Mouse (Mus musculus) layer of hippocampus, adult 2 months (tissue): ENCODE measurements around the gene Gm19668. TPM values are rescaled to one million over a fixed set of nuclear protein-coding genes. Genes with fewer than 3 reads are reported as not detected.
"Not testable (repeated sequence)": the region's sequence is repeated elsewhere in the genome, so short reads cannot be mapped to it uniquely, and the experiment has no call there.

Experiments
- DNase-seq, 2 experiments: peaks; one replicate each; pipeline ENCODE4 v3.0.0; 2022; ENCODE audit warnings: low spot score in 2 of 2
- H3K27ac ChIP-seq: fragments of 200-600 bp; 2 replicates; pipeline ENCODE4 v1.8.1; 2022
- H3K4me3 ChIP-seq: fragments of 200-600 bp; 2 replicates; pipeline ENCODE4 v1.8.1; 2022; ENCODE audit warnings: mild to moderate bottlenecking
- CTCF ChIP-seq: fragments of 200-600 bp; conservative IDR thresholded peaks from 2 replicates; pipeline ENCODE4 v1.8.1; 2022; ENCODE audit warnings: antibody characterized with exemption, mild to moderate bottlenecking, moderate library complexity
- long read RNA-seq, 2 experiments: library from polyadenylated mRNA; stranded (forward); transcript quantifications; one replicate each; pipeline ENCODE4 v2.0.0; 2021; ENCODE audit warnings: borderline mapping rate in 2 of 2
- total RNA-seq, 2 experiments: library from RNA; stranded (reverse); gene quantifications; 2 replicates each; pipeline ENCODE4 v1.2.3; 2021

Gm19668 gene
- total RNA-seq = not detected
- long read RNA-seq, experiment 1 = 0 reads
- long read RNA-seq, experiment 2 = 0 reads

DNA sequence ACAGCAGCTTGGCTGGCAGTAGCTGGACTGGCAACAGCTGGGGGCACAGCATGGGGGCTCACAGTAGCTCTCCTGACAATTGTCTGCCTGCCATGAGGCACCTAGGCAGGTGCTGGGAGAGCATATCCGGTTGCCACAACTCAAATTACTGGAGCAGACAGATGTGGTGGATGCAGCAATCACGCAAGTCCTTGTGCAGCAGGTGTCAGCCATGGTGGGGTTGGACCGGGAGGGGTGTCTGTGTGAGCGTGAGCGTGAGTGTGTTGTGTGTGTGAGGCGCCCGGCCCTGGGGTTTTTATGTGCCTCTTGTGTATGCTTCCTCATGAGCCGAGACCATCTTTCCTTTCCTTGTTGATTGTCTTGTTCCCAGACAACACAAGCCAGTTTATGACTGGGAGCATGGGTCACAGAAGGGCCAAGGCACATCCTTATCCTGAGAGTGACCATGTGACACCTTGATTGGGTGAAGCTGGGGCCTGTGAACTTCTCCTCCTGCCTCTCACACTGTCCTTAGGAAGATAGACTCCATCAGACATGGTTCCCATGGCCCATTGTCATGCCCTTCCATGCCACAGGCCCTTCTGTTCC is at the start of gene Gm19668:
Gene Gm19668, minus strand, starts transcription at position 213 of the 588 bp plus-strand sequence.
- Histone ChIP-seq H3K4me3 (no peak within 1 kb of the TSS), H3K27ac (no peak within 1 kb of the TSS)
- no peak for TF ChIP-seq CTCF
- no peak for DNase-seq

- no peak for TF ChIP-seq CTCF
- no peak overlapping the region for H3K4me3 ChIP-seq
- DNase-seq = no peak
- H3K27ac ChIP-seq = no peak overlapping the region
Measured at GRCm38 (mm10) chr10:77847538-77847937, 48.6 kb upstream of the Gm19668 start.

- no peak overlapping the region for H3K27ac ChIP-seq
- no peak overlapping the region for H3K4me3 ChIP-seq
- TF ChIP-seq CTCF = no peak
- DNase-seq = no peak
Measured at GRCm38 (mm10) chr10:77846961-77847360, 48.0 kb upstream of the Gm19668 start.

DNA sequence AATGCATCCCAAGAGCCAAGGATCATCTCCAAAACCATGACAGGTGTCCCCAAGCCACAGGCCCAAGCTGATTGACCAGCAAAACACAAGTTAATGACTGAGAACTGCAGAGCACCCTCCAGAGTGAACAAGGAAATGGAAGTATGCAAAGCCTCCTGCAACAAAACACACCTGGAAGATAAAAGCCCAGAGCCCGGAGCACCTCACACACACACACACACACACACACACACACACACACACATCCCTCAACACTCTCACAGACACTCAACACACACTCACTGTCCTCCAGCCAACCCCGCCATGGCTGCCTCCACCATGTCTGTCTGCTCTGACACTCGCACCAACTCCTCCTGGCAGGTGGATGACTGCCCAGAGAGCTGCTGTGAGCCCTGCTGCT is 47.6 kb upstream of the Gm19668 start, which contains the start of gene Gm36176:
Gene Gm36176, plus strand, starts transcription at position 301 of the 400 bp plus-strand sequence.
- Histone ChIP-seq H3K4me3 (no peak within 1 kb of the TSS), H3K27ac (no peak within 1 kb of the TSS)
- no peak for TF ChIP-seq CTCF
- DNase-seq = no peak

GRCm38 (mm10) chr10:77839006-77839405 is 40.1 kb upstream of the Gm19668 start:
- no peak for DNase-seq
- H3K27ac ChIP-seq = no peak overlapping the region
- H3K4me3 ChIP-seq = no peak overlapping the region
- TF ChIP-seq CTCF = no peak

DNA sequence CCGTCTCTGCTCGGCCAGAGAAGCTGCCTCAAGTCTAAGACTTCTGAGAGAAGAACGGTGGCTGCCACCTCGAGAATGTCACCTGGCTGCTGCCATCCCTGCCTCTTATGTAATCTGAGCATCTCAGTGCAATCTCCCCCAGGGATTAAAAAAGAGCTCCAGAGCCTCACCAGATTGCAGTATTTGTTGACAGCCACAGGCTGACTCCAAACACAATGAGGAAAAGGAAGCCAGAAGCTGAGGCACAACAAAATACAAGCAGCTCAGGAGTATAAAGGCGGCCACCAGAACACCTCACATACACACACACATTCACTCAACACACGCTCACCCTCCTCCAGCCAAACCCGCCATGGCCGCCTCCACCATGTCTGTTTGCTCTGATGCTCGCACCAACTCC is 36.7 kb upstream of the Gm19668 start, which contains the start of gene Krtap10-10:
Gene Krtap10-10, plus strand, starts transcription at position 301 of the 400 bp plus-strand sequence.
- no peak for TF ChIP-seq CTCF
- Histone ChIP-seq H3K4me3 (no peak within 1 kb of the TSS), H3K27ac (no peak within 1 kb of the TSS)
- DNase-seq = no peak

GRCm38 (mm10) chr10:77826951-77827350 is 28.0 kb upstream of the Gm19668 start, which contains the start of gene Krtap10-4:
Gene Krtap10-4 (minus strand): TSS chr10:77827095.
- no peak within 1 kb of the TSS for H3K4me3 ChIP-seq
- no peak within 1 kb of the TSS for H3K27ac ChIP-seq
- no peak for DNase-seq
- no peak for TF ChIP-seq CTCF

- TF ChIP-seq CTCF = no peak
- H3K4me3 ChIP-seq = no peak overlapping the region
- DNase-seq = no peak
- H3K27ac ChIP-seq = no peak overlapping the region
Measured at GRCm38 (mm10) chr10:77819203-77819602, 20.3 kb upstream of the Gm19668 start.

DNA sequence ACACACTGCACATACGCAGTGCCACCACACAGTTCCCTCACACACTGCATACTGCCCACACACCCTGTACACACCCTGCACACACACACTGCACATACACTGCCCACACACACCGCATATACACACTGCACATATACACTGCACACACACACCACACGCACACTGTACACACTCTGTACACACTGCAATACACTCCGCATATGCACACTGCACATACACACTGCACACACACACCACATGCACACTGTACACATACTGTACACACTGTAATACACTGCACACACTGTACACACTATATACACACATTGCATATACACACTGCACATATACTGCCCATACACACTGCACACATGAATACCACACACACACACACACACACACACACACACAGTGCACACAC is 19.6 kb upstream of the Gm19668 start:
- no peak for TF ChIP-seq CTCF
- DNase-seq = no peak
- Histone ChIP-seq H3K4me3 (no peak overlapping the region), H3K27ac (no peak overlapping the region)

- no peak overlapping the region for H3K27ac ChIP-seq
- peak; percentile 72 for TF ChIP-seq CTCF
- DNase-seq = no peak
- H3K4me3 ChIP-seq = no peak overlapping the region
Measured at GRCm38 (mm10) chr10:77815514-77815913, 16.6 kb upstream of the Gm19668 start.

DNA sequence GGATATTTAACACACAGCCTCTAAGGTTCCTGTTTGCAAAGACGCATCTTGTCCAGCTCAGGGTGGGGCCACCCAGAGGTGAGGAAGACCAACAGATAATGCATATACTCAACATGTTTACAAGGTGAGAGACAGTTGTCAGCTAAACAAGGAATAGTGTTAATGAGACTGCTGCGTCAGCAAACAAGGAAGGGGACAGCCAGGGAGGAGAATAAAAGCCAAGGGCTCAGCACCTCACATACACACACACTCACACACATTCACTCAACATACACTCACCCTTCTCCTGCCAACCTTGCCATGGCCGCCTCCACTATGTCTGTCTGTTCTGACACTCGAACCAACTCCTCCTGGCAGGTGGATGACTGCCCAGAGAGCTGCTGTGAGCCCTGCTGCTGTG is 15.4 kb upstream of the Gm19668 start, which contains the start of gene Gm2696:
Gene Gm2696, plus strand, starts transcription at position 301 of the 400 bp plus-strand sequence.
- Histone ChIP-seq H3K27ac (no peak within 1 kb of the TSS), H3K4me3 (no peak within 1 kb of the TSS)
- DNase-seq = no peak
- TF ChIP-seq CTCF = no peak

DNA sequence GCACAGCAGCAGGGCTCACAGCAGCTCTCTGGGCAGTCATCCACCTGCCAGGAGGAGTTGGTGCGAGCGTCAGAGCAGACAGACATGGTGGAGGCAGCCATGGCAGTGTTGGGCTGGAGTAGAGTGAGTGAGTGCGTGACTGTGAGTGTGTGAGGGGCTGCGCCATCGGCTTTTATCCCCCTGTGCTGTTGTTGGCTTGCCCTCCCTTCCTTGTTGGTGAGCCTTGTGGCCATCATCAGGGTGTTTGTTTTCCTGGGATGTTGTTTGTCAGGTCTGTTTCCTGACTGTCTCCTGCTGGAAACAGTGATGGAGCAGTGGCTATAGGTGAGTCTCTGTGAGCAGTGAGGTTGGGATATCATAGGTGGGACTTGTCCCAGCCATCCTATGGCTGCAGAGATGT is 12.8 kb upstream of the Gm19668 start, which contains the start of gene Gm9507:
Gene Gm9507, minus strand, starts transcription at position 101 of the 400 bp plus-strand sequence.
- DNase-seq = no peak
- TF ChIP-seq CTCF = no peak
- Histone ChIP-seq H3K27ac (no peak within 1 kb of the TSS), H3K4me3 (no peak within 1 kb of the TSS)

DNA sequence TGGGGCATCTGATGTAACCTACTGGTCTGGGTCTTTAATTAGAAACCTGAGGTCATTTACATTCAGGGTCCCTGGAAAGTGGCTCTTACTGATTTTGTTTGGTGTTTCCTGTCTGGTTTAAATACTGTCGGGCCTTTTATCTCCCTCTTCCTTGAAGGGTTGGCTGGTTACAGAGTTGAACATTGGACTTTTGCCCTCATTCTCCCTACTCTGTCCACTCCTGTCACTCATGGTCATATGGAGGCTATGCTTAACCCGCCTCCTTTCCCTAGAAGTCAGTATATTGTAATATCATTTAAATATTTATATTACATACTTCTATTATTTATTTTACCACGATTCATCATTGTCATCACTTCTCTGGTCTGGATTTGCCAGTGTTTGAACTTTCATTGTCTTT is 5.2 kb upstream of the Gm19668 start:
- DNase-seq = no peak
- TF ChIP-seq CTCF = no peak
- Histone ChIP-seq H3K27ac (no peak overlapping the region), H3K4me3 (no peak overlapping the region)

GRCm38 (mm10) chr10:77798164-77798920 is 591 bp downstream of the Gm19668 start:
- not testable (repeated sequence) for H3K27ac ChIP-seq, DNase-seq, H3K4me3 ChIP-seq
